In the genomic region with DNA sequence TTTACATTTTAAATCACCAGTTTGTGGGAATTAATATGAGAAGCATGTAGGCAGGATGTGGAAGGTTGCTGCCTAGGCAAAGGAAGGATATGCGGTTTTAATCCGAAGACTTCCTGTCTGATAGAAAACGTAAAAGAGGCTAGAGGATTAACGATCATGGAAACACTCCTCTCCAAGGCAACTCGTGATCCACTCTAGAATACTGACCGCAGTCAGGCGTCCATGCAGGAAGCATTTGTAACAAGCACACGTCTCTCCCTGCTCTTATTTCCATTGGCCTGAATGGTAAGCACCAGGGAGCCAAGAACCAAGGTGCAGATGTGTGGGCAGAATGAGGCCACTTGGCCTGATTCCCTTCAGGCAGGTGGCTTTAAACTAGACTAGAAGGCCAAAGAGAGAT, we compare ENCODE assay signal across 24 mouse cellular contexts. TPM values are rescaled to one million over a fixed set of nuclear protein-coding genes. Genes with fewer than 3 reads are reported as not detected.
DNase-seq lines count a peak whose midpoint lies in the region; ATAC-seq and TF ChIP-seq lines count a peak whose summit lies in the region.
"Had no signal": no experiment of that assay in that cellular context is flagged by ENCODE, and none has a peak within 500 bp of the region (broad histone marks: within the 10 kb centered on the region; RNA-seq: fewer than 3 reads in every experiment).

No protein-coding gene starts in this region.

- no peak for ATAC-seq in liver, postnatal 0 days
- ATAC-seq in megakaryocyte progenitor cell, adult 5-6 weeks (replicated peaks; ENCODE audit: poor library complexity), result peak; percentile 86
- ATAC-seq: forebrain, embryonic 13.5 days; lung, postnatal 0 days had no signal

- no peaks in the 10 kb centered on the region for H3K79me2 ChIP-seq in liver, adult 2 months (ENCODE audit: control insufficient read depth, insufficient read depth, low read length)

- H3K4me3 ChIP-seq in liver, adult 2 months (ENCODE audit: insufficient read depth, low read depth, low read length), result no peak overlapping the region
- H3K4me3 ChIP-seq in liver, postnatal 0 days (ENCODE audit: low read depth, low read length), result no peak overlapping the region
- H3K4me3 ChIP-seq: forebrain, embryonic 13.5 days; heart, embryonic 12.5 days; kidney, embryonic 15.5 days; limb, embryonic 12.5 days had no signal

- WGBS in liver, adult 2 months, result 79% methylated on average over 8 of the region's 8 CpGs
- WGBS in liver, postnatal 0 days (ENCODE audit: insufficient replicate concordance), result 42% methylated on average over 8 of the region's 8 CpGs

- intact Hi-C loops in left cerebral cortex, postnatal 10 days (cut with DNase I), result no loop called here

- no peaks in the 10 kb centered on the region for H3K9me3 ChIP-seq in liver, postnatal 0 days (ENCODE audit: low read length)
- H3K9me3 ChIP-seq: forebrain, embryonic 13.5 days; heart, embryonic 12.5 days; kidney, embryonic 15.5 days; limb, embryonic 12.5 days had no signal

- peak; percentile 2 for DNase-seq in liver, adult 2 months (ENCODE audit: extremely low read depth, low read depth, low spot score)
- DNase-seq in liver, postnatal 0 days, result no peak
- DNase-seq in CD4-positive, CD25-positive, alpha-beta regulatory T cell, adult 2 months (ENCODE audit: low read depth, low spot score), result peak; percentile 19
- DNase-seq in brain, adult 2 months (ENCODE audit: low read depth, low spot score), result peak; percentile 15
- no peak for DNase-seq in lung, postnatal 36 days
- no peak for DNase-seq in left cerebral cortex, postnatal 10 days (ENCODE audit: extremely low spot score in 1 of 2, low spot score in 2 of 2)
- DNase-seq: adrenal gland, postnatal 25 days; cerebellum, adult 9-11 months; gastrocnemius, postnatal 36 days; right cerebral cortex, adult 18-20 months; thymus, adult 2 months had no signal

- H3K9ac ChIP-seq in liver, adult 2 months (ENCODE audit: low read depth, low read length), result no peak overlapping the region
- no peak overlapping the region for H3K9ac ChIP-seq in liver, postnatal 0 days (replicated peaks)
- H3K9ac ChIP-seq: forebrain, embryonic 13.5 days; heart, embryonic 12.5 days; kidney, embryonic 15.5 days; limb, embryonic 12.5 days; liver, embryonic 14.5 days had no signal

- no peak overlapping the region for H3K4me2 ChIP-seq in liver, postnatal 0 days (ENCODE audit: low read depth, low read length)
- H3K4me2 ChIP-seq: forebrain, embryonic 13.5 days; heart, embryonic 12.5 days; kidney, embryonic 15.5 days; limb, embryonic 12.5 days had no signal

- TF ChIP-seq POLR2A in liver, adult 2 months (IDR thresholded peaks at IDR 0.05; ENCODE audit: extremely low read depth, insufficient read depth, low read length), result no peak

- no peak for TF ChIP-seq EP300 in liver, postnatal 0 days (IDR thresholded peaks at IDR 0.05; ENCODE audit: low read depth)

- H3K36me3 ChIP-seq in liver, adult 2 months (ENCODE audit: control insufficient read depth, insufficient read depth, low read length), result no peaks in the 10 kb centered on the region
- H3K36me3 ChIP-seq in liver, postnatal 0 days (replicated peaks; ENCODE audit: insufficient read depth, low read length), result no peaks in the 10 kb centered on the region
- H3K36me3 ChIP-seq: heart, embryonic 12.5 days; kidney, embryonic 15.5 days; limb, embryonic 12.5 days had no signal

- TF ChIP-seq CTCF in liver, adult 2 months (IDR thresholded peaks at IDR 0.05; ENCODE audit: low read depth, low read length), result no peak
- no peak for TF ChIP-seq CTCF in liver, postnatal 0 days (IDR thresholded peaks at IDR 0.05; ENCODE audit: low read depth)

- H3K4me1 ChIP-seq in liver, adult 2 months (ENCODE audit: control insufficient read depth, insufficient read depth, low read length), result no peaks in the 10 kb centered on the region
- H3K4me1 ChIP-seq in liver, postnatal 0 days (ENCODE audit: insufficient read depth), result no peaks in the 10 kb centered on the region
- H3K4me1 ChIP-seq: forebrain, embryonic 13.5 days; heart, embryonic 12.5 days; kidney, embryonic 15.5 days had no signal

- H3K27me3 ChIP-seq in liver, adult 2 months (ENCODE audit: control insufficient read depth, insufficient read depth, low read length), result no peaks in the 10 kb centered on the region
- no peaks in the 10 kb centered on the region for H3K27me3 ChIP-seq in liver, postnatal 0 days (ENCODE audit: insufficient read depth, low read length)
- H3K27me3 ChIP-seq: CH12.LX; forebrain, embryonic 13.5 days; heart, embryonic 12.5 days; kidney, embryonic 15.5 days; limb, embryonic 12.5 days had no signal

- no peak overlapping the region for H3K27ac ChIP-seq in liver, adult 2 months (replicated peaks; ENCODE audit: insufficient read depth, low read depth, low read length)
- no peak overlapping the region for H3K27ac ChIP-seq in liver, postnatal 0 days (ENCODE audit: low read depth)
- H3K27ac ChIP-seq: forebrain, embryonic 13.5 days; kidney, embryonic 15.5 days; limb, embryonic 12.5 days; liver, embryonic 14.5 days had no signal

RNA-seq across cellular contexts. Expression of gene Txndc8, which starts 41.8 kb away (rescaled TPM):
- total RNA-seq in liver, adult 2 months (2014; rRNA removed), result not detected in 2 replicates
- polyA plus RNA-seq in liver, adult 2 months (2012; rRNA removed), result not detected in 2 replicates
- polyA plus RNA-seq in liver, postnatal 0 days (2015; fragmentation: Nextera tagmentation; extraction: Ambion mirVana), result not detected in 2 replicates
- total RNA-seq in megakaryocyte progenitor cell, adult 5-6 weeks (2015), result not detected in 2 replicates
- total RNA-seq in megakaryocyte progenitor cell, adult 5-6 weeks (2017), result not detected in 2 replicates
- not detected for total RNA-seq in left cerebral cortex, postnatal 10 days (2021)
- total RNA-seq: adrenal gland, postnatal 25 days; CH12.LX; gastrocnemius, postnatal 36 days; heart, postnatal 25 days; layer of hippocampus, adult 18-20 months; left cerebral cortex, adult 8-10 months had no signal
- polyA plus RNA-seq: forebrain, embryonic 13.5 days; heart, embryonic 12.5 days; intestine, embryonic 14.5 days; kidney, embryonic 15.5 days; limb, embryonic 12.5 days; liver, embryonic 14.5 days; lung, postnatal 0 days; stomach, embryonic 14.5 days; thymus, adult 2 months had no signal

Comparison
In these comparisons a context has a peak if more than half of its experiments do, and no peak if none do; other contexts are left out.
1. DNase-seq: peak in liver, adult 2 months (single experiment), CD4-positive, CD25-positive, alpha-beta regulatory T cell, adult 2 months (single experiment) and brain, adult 2 months (single experiment); none in liver, postnatal 0 days (single experiment), lung, postnatal 36 days (single experiment) and left cerebral cortex, postnatal 10 days (0 of 2).